Mouse (Mus musculus): ENCODE measurements around the gene Sema3d. TPM values are rescaled to one million over a fixed set of nuclear protein-coding genes. Genes with fewer than 3 reads are reported as not detected.

Sema3d gene
- 9.5 and 10.9 TPM in 2 replicates for polyA plus RNA-seq (2016; fragmentation: Nextera tagmentation; extraction: Ambion mirVana)

DNA sequence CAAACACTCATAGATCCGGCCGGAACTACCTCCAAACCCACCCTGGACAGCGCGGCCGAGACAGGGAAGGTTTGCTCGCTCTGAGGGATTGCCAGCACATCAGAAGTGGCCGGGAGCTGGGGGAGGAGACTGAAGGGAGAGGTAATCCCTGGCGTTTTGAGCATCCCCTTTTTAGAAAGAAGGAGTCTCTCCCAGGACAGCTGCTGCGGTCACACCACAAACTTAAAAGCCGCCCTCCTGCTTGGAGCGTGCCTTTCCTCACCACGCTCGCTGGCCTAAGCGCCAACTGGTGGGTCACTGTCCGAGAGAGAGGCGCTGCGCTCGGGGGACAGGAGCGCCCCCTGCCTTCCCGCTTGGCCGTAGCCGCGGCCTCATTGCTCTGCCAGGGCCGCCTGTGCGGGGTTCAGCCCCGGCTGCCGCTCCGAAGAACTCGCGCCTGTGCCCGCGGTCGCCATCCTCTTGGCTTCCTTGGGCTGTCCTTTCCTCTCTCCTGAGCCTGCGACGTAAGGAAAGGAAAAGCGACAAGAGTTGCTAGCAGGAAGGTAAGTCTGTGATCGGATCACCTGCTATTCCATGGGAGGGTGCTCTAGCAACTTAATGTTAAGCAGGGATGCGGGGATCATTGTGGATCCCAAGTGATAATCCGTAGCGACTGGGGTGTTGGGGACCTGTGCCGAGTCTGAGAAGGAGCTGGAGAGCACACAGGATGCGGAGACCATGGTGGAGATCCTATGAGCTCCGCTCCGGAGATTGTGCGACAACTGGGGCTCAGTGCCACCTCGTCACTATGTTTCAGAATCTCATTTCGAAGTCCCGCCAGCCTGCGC lies at the start of gene Sema3d:
Gene Sema3d, plus strand, starts transcription at position 253 of the 827 bp plus-strand sequence.
- peak within 1 kb of the TSS; percentile 39 for H3K27ac ChIP-seq
- H3K4me1 ChIP-seq: peaks cover 4% of the 10 kb centered on the region; the same call in 1 of the 2 replicates
- H3K4me3 ChIP-seq: peak within 1 kb of the TSS; percentile 61
- under 1% methylated on average over 49 of the region's 49 CpGs for WGBS
- no peaks in the 10 kb centered on the region for H3K9me3 ChIP-seq
- H3K36me3 ChIP-seq: no peaks in the 10 kb centered on the region
- H3K27me3 ChIP-seq (ENCODE audit: insufficient read depth, poor library complexity, severe bottlenecking): peaks cover 15% of the 10 kb centered on the region
- peak; percentile 83 for DNase-seq (ENCODE audit: low spot score)

DNA sequence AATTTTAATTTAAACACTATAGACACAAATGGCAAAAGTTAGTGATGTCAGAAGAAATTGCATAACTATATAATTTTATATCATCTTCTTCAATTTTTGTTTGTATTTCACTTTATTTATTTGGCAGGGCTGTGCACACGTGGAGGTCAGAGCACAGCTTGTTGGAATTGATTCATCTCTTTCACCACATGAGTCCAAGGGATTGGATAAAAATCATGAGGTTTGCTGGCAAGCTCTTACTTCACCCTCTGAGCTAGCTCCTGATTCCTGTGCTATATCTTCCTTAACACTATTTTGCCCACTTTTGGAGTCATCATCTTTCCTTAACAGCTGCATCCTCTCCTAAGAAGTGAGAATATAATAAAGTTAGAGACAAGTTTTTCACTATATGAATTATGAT lies 5.9 kb upstream of the Sema3d start:
- Histone ChIP-seq H3K27me3 (ENCODE audit: insufficient read depth, poor library complexity, severe bottlenecking) (no peaks in the 10 kb centered on the region), H3K9me3 (no peaks in the 10 kb centered on the region), H3K27ac (no peak overlapping the region), H3K4me3 (no peak overlapping the region), H3K36me3 (no peaks in the 10 kb centered on the region), H3K4me1 (no peaks in the 10 kb centered on the region)
- no peak for DNase-seq (ENCODE audit: low spot score)
- 77% methylated on average over 1 of the region's 1 CpGs for WGBS

DNA sequence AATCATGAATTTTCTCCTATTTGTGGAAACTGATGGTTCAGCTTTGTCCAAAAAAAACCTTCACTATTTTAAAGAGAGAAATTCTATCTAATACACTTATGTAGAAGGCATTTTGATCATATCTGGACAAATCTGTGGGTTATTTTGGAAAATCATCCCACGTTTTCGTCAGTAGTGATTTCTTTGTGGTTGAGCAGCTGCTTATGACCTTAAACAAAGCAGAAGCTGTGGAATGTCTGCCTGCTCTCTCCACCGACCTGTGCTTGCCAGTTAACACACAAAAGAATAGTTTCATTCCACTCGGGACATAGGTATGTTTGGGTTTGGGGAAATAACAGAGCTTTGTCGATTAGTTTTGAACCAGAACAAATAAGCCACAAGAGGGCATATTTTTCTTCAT lies 4.3 kb upstream of the Sema3d start:
- Histone ChIP-seq H3K27me3 (ENCODE audit: insufficient read depth, poor library complexity, severe bottlenecking) (peaks cover under 1% of the 10 kb centered on the region), H3K4me1 (no peaks in the 10 kb centered on the region), H3K27ac (no peak overlapping the region), H3K4me3 (no peak overlapping the region), H3K36me3 (no peaks in the 10 kb centered on the region), H3K9me3 (no peaks in the 10 kb centered on the region)
- DNase-seq (ENCODE audit: low spot score): no peak
- 49% methylated on average over 5 of the region's 5 CpGs for WGBS

DNA sequence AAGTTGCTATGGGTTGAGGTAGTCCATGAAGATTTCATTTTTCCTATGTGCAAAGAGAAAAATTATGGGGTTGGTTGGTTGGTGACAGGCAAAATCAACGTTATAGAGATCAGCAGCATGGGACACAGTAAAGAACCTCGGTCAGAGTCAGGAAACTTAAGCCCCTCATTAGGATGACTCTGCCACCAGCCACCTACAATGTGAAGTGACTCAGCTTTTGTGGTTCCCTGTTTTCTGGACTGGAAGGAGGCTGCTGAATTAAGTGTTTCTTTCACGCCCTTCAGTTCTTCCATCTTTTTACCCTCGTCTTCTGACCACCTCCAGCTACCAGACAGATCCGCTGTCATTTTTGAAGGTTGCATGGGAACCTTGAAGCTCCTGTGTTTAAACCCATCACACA lies 1.2 kb upstream of the Sema3d start:
- H3K27me3 ChIP-seq (ENCODE audit: insufficient read depth, poor library complexity, severe bottlenecking): peaks cover 15% of the 10 kb centered on the region
- no peaks in the 10 kb centered on the region for H3K36me3 ChIP-seq
- H3K4me1 ChIP-seq: peaks cover 4% of the 10 kb centered on the region; the same call in 1 of the 2 replicates
- H3K27ac ChIP-seq: no peak overlapping the region
- H3K4me3 ChIP-seq: no peak overlapping the region
- no peaks in the 10 kb centered on the region for H3K9me3 ChIP-seq
- 84% methylated on average over 5 of the region's 5 CpGs for WGBS
- DNase-seq (ENCODE audit: low spot score): no peak

DNA sequence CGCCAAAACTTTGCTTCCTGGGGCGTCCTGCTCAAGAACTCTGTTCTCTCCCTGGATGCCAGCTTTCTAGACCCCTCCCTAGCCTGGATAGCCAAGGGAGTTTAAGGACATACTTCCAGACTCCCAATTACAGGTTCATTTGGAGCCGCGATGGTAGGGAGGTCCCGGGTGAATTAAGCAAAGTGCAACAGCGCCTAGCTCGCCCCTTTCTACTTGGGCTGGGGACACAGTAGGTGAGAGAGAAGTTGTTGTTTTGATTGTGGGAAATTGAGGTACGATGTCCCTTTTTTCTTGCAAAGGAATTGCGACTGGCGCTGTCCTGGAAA lies 738 bp downstream of the Sema3d start:
- DNase-seq (ENCODE audit: low spot score): no peak
- WGBS: 1% methylated on average over 10 of the region's 10 CpGs
- peaks cover 15% of the 10 kb centered on the region for H3K27me3 ChIP-seq (ENCODE audit: insufficient read depth, poor library complexity, severe bottlenecking)
- no peaks in the 10 kb centered on the region for H3K9me3 ChIP-seq
- no peaks in the 10 kb centered on the region for H3K36me3 ChIP-seq
- H3K4me3 ChIP-seq: peak overlapping the region; percentile 61
- H3K4me1 ChIP-seq: peaks cover 4% of the 10 kb centered on the region; the same call in 1 of the 2 replicates
- peak overlapping the region; percentile 39 for H3K27ac ChIP-seq

DNA sequence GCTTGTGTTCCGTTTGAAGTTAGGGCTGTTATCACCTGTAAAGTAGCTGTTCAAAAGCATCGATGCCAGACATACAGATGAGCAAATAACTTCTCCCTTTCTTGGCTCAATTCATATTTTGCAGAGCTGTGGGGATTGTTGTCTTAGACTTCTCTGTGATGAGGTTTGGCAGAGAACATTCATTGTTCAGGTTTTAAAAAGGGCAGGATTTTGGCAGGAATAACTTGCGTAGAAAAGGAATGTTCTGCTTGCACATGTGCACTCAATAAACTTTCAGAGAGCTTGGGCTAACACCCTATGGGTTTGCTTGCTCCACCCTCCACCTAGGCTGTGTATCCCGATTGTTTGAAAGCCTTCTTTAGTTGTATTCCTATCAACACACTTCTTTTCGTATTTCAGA lies 9.5 kb downstream of the Sema3d start:
- 81% methylated on average over 5 of the region's 5 CpGs for WGBS
- Histone ChIP-seq H3K4me3 (no peak overlapping the region), H3K4me1 (no peaks in the 10 kb centered on the region), H3K27ac (no peak overlapping the region), H3K27me3 (ENCODE audit: insufficient read depth, poor library complexity, severe bottlenecking) (no peaks in the 10 kb centered on the region), H3K36me3 (no peaks in the 10 kb centered on the region), H3K9me3 (no peaks in the 10 kb centered on the region)
- DNase-seq (ENCODE audit: low spot score): no peak

DNA sequence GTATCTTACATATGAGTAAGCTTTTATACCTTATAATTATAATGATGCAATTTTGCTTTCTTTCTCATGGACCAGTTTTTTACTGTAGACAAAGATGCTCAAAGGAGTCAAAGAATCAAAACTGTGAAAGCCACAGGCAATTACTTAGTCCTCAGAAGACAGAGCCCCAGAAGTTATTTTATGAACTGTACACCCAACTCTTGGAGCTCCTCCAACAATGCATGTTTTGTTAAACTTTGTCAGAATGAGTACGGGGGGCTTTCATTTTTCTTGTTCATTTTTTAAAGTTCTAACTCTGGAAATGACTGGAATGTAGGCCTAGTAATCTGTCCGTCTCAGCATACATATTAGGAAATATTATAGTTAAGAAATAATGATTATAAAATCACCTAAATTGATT lies 16.1 kb downstream of the Sema3d start:
- no peaks in the 10 kb centered on the region for H3K4me1 ChIP-seq
- WGBS: 78% methylated on average over 2 of the region's 2 CpGs
- DNase-seq (ENCODE audit: low spot score): no peak

DNA sequence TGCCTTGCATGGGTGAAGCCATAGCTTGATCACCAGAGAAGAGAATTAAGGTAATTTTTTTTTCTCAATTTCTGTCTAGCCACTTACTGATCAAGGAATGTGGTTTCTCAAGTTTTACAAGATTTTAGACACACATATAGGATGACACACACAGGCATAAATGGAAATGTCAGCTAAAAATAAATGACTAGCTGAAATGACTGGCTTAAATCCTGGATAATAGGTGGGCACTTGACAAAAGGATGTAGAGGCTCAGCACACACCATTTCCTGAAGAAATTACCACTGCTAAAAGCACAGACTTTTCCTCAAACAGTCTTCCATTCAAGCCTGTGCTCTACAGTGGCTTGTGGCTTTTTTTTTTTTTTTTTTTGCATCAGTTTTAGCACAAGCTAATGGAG lies 21.0 kb downstream of the Sema3d start:
- H3K36me3 ChIP-seq: no peaks in the 10 kb centered on the region

More for the DNA sequence above, 16.1 kb downstream of the Sema3d start:
- H3K36me3 ChIP-seq: no peaks in the 10 kb centered on the region
- no peak overlapping the region for H3K27ac ChIP-seq
- no peak overlapping the region for H3K4me3 ChIP-seq
- H3K9me3 ChIP-seq: no peaks in the 10 kb centered on the region
- H3K27me3 ChIP-seq (ENCODE audit: insufficient read depth, poor library complexity, severe bottlenecking): no peaks in the 10 kb centered on the region

DNA sequence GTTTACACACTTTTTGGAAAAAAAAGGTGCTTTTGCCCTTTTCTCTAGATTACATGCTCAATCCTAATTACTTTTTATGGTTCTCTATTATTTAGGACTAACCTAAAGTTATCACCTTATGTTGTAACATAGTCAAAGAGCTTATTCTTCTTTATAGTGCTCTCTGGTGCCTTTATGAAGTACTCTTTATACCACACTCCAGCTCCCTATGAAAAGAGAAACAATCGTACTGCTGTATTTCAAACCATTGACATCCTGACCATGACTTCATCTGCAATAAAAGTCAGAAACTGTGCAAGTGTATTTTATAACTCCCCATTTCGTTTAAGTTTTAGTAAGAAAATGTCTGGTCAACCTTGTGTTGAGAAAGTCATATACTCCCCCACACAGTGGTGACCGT lies 29.4 kb downstream of the Sema3d start:
- Histone ChIP-seq H3K9me3 (no peaks in the 10 kb centered on the region), H3K27ac (no peak overlapping the region), H3K27me3 (ENCODE audit: insufficient read depth, poor library complexity, severe bottlenecking) (no peaks in the 10 kb centered on the region), H3K36me3 (no peaks in the 10 kb centered on the region), H3K4me3 (no peak overlapping the region), H3K4me1 (no peaks in the 10 kb centered on the region)
- DNase-seq (ENCODE audit: low spot score): no peak
- WGBS: 81% methylated on average over 3 of the region's 3 CpGs

More for the DNA sequence above, 21.0 kb downstream of the Sema3d start:
- no peak overlapping the region for H3K4me3 ChIP-seq
- H3K27ac ChIP-seq: no peak overlapping the region
- no peaks in the 10 kb centered on the region for H3K4me1 ChIP-seq
- no peak for DNase-seq (ENCODE audit: low spot score)
- no peaks in the 10 kb centered on the region for H3K9me3 ChIP-seq
- H3K27me3 ChIP-seq (ENCODE audit: insufficient read depth, poor library complexity, severe bottlenecking): no peaks in the 10 kb centered on the region

DNA sequence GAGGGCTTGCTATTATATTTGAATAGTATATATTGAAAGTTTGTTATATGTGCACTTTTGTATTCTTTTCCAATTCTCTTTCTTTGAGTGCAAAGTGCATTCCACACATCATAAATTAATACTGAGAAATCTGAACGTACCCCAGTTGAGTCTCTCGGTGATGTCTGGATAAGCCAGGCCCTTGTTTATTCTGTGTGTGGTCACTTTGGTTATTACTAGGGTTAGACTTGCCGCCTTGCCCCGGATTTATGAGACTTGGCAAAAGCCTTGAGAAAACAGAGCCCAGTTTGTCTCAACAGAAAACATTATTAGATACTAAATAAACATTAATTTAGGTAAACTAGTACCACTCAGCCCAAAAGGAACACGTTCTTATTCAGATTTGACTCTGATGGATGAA lies 40.1 kb downstream of the Sema3d start:
- no peaks in the 10 kb centered on the region for H3K4me1 ChIP-seq
- no peak overlapping the region for H3K4me3 ChIP-seq
- H3K9me3 ChIP-seq: no peaks in the 10 kb centered on the region
- 82% methylated on average over 5 of the region's 5 CpGs for WGBS
- H3K27ac ChIP-seq: no peak overlapping the region
- no peaks in the 10 kb centered on the region for H3K27me3 ChIP-seq (ENCODE audit: insufficient read depth, poor library complexity, severe bottlenecking)
- no peak for DNase-seq (ENCODE audit: low spot score)
- H3K36me3 ChIP-seq: no peaks in the 10 kb centered on the region

DNA sequence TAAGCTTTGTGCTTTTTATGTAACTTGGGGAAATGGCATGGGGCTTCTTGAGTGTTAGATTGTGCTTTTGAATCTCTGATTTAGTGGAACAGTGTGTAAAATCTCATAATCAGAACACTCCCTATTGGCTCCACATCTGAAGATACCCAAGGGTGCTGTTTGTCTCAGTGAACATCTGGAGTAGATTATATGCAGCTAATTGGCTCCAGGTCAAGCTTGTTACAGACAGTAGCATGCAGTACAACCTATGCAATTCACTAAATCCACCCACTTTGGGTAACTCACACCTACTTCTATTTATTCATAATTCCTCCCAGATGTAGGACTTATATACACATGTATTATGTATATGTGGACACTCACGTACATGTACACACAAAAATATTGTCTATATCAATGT lies 58.6 kb downstream of the Sema3d start:
- Histone ChIP-seq H3K27ac (no peak overlapping the region), H3K36me3 (no peaks in the 10 kb centered on the region), H3K4me1 (no peaks in the 10 kb centered on the region), H3K27me3 (ENCODE audit: insufficient read depth, poor library complexity, severe bottlenecking) (no peaks in the 10 kb centered on the region), H3K9me3 (no peaks in the 10 kb centered on the region), H3K4me3 (no peak overlapping the region)
- 77% methylated on average over 1 of the region's 1 CpGs for WGBS
- DNase-seq (ENCODE audit: low spot score): no peak

DNA sequence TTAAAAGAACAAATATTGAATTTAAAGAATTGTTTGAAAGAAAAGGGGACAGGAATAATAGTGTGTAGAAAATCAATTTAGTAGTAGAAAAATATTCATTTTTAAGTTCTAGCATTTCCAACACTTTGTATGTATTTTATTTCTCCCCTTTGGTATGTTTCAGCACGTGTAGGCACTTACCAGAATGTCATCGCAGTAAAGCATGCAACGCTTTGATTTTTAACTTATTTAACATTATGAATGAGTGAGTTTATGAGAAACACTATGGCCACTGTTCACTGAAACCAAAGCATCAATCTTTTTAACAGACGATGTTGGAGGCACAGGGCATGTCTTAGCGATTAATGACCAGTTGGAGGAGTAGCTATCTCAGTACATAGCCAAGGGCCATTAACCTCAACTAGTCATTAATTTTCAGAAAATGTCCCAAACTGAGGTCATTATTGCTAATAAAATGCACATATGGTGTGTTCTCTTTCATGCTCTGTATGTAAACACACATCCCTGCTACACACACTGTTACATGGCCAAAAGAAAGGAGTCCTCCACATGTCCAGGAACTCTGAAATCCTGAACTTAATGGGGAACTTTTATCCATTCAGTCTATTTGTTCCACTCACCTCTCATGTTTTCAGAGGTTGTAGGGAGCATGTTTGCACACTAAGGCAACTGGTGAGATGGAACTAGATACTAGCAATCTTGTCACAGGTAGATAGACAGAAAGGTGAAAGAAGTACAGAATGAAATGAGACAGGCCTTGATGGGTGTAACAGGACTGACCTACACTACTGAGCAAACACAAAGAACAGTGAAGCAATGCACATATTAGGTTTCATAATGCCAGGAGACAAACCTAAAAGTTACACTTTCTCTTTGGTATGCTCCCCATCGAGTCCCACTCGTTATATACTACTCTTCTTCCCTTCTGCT lies 59.3 kb downstream of the Sema3d start:
- no peak overlapping the region for H3K4me3 ChIP-seq
- H3K4me1 ChIP-seq: no peaks in the 10 kb centered on the region
- H3K36me3 ChIP-seq: no peaks in the 10 kb centered on the region
- no peak overlapping the region for H3K27ac ChIP-seq
- DNase-seq (ENCODE audit: low spot score): no peak
- no peaks in the 10 kb centered on the region for H3K27me3 ChIP-seq (ENCODE audit: insufficient read depth, poor library complexity, severe bottlenecking)
- 82% methylated on average over 7 of the region's 7 CpGs for WGBS
- no peaks in the 10 kb centered on the region for H3K9me3 ChIP-seq

DNA sequence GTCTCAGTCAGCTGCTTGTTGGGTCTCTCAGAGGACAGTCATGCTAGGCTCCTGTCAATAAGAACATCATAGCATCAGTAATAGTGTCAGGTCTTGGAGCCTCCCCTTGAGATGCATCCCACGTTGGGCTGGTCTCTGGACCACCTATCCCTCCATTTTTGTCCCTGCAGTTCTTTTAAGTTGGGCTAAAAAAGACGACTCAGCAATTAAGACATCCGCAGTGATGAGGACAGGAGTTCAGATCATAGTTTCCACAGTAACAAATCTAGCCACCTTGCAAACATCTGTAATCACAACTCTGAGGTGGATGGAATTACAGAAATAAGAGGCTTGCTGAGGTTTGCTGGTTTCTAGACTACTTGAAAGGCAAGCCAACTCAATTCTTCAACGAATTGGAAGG lies 67.9 kb downstream of the Sema3d start:
- 90% methylated on average over 4 of the region's 4 CpGs for WGBS
- Histone ChIP-seq H3K27ac (no peak overlapping the region), H3K36me3 (no peaks in the 10 kb centered on the region), H3K4me1 (no peaks in the 10 kb centered on the region), H3K4me3 (no peak overlapping the region), H3K9me3 (no peaks in the 10 kb centered on the region), H3K27me3 (ENCODE audit: insufficient read depth, poor library complexity, severe bottlenecking) (no peaks in the 10 kb centered on the region)
- DNase-seq (ENCODE audit: low spot score): no peak

Data from heart, embryonic 10.5 days (tissue).